Mouse (Mus musculus): ENCODE measurements around the gene Gm12216.

DNA sequence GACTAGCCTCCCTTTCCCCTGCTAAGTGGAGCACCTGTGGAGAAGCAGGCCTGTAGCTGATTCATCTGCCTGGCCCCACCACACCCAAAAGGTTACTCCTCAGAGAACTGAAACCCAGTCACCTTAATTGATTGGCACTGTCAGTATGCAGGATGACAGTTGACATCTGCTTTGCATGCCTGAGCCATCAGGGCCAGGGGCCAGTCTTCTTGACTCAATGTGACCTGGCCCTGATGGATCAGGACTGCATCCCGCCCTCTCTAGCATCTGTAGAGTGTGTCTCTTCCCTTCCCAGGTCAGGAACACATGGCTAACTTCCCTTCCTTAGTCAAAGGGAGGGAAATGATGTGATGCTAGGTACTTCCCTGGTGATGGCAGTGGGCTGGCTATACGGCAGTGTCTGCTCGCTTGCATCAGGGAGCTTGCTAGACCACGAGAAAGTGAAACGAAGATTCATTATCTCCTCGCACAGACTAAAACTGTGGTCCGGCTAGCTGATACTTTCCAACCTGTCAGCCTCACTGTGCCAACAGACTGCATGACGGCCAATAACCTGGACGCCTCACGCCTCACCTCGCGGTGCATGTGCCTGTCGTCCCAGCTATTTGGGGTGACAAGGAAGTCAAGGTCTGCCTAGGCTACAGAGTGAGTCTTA is 38.4 kb downstream of the Gm12216 start:
- TF ChIP-seq CTCF (IDR thresholded peaks at IDR 0.05; ENCODE audit: low read depth) (no peak), EP300 (optimal IDR thresholded peaks at IDR 0.05) (no peak)
